Mouse (Mus musculus) Muller cell, postnatal 12 days (primary cell): ENCODE measurements at regions not wholly inside any gene's neighbourhood (a gene's known extent, or its start where the extent isn't known, plus 50 kb on each side); places are given as distances from the start of the nearest gene placed in this dataset.
A peak's percentile ranks its signal among the peaks of the same experiment; 100 is the strongest.

ENCODE experiments used
- DNase-seq: peaks from one replicate; pipeline ENCODE4 v3.0.0-alpha.2; 2015; ENCODE audit errors: inconsistent ontology term

DNA sequence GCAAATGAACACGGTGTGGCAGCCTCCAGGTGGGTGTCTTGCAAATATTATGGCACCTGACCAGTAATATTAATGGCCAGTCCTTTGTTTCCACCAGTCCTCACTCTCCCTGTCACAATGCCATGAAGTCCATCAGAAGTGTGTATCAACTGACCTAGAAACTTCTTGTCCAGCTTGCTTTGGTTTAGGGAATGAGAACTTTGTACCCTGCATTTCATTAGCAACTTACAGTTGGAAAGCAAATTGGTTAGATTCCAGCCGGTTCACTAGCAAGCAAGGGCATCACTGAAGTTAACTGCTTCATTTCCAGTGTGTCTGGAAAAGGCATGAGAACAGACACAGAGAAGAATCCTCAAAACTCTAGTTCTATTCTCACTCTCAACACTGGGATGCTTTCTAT is 178.1 kb upstream of the Lyplal1 start:
- peak; percentile 40 for DNase-seq

DNA sequence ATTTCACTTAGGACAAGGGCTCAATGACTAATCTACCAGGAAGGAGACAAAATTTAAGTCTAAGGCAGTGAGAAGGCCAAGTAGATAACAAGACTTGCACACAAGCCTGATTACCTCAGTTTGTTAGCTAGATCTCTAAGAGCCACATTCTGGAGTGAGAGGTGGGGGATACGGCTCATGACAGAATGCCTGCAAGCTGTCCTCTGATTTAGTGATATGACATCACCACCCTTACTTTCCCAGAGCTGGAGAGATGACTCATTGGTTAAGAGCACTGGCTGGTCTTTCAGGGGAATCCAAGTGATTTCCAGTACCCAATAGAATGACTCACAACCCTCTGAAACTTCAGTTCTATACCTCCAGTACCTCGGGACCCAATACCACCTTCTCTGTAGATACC is 177.5 kb upstream of the Lyplal1 start:
- peak; percentile 63 for DNase-seq

DNA sequence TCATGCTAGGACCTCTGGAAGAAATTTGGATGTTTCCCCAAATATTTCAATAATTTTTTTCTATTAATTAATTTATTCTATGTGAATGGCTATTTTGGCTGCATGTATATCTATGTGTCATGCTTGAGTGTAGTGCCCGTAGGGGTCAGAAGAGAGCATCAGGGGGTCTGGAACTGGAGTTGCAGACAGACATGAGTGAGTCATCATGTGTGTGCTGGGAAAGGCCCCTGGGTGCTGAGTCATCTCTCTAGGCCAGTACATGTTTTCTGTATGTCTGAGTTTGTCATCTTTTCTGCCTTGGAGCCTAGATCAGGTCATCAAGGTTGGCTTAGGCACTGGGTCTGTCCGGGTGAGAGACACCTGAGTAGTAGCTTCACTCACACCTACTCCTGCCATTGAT is 172.0 kb upstream of the Lyplal1 start:
- DNase-seq, result peak; percentile 52

DNA sequence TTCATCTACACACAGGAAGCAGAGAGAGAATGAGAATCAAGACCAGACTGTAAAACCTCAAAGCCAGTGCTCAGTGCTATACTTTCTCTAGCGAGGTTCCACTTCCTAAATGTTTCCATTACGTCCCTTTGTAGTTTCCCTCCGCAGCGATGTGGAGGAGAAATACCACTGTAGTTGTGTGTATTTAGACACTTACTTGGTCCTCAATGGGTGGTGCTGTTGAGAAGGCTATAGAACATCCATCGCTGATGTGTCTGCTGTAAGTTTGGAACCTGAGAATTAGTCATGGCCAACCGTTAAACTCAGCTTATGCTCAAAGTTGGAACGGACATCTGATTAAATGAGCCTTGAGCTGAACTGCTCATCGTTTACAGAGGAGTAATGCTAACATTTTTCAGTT is 170.7 kb upstream of the Lyplal1 start:
- no peak for DNase-seq

GRCm38 (mm10) chr1:186286401-186286800 is 169.3 kb upstream of the Lyplal1 start:
- peak; percentile 87 for DNase-seq

DNA sequence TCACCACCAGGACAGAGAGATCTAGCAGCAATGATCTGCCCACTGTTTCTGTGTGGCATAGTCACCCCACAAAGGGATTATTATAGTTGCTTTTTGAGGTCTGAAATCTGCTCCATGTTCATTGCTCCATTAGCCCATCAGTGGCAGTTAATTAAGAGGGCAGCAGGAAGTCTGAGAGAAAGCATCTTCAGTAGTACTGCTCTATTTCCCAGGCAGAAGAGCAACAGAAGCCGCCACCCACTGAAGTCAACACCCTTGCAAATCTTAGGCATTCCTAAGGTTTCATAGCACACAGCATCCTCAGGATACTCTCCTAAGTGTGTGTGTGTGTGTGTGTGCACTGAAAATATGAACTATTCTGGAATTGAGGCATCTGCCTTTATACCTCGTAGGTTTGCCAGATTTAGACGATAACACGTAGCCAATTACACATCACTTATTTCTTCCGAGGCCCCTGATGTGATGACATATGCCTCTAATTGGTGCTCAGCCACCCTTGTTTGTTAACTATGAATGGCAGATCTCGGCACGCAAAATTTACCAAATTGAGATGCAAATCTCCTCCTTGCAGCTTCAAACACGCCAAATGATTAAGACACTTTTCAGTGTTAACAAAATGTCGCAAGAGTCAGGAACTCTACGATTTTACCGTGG is 161.0 kb upstream of the Lyplal1 start:
- DNase-seq, result peak; percentile 66

GRCm38 (mm10) chr1:186271436-186271835 is 154.3 kb upstream of the Lyplal1 start:
- no peak for DNase-seq

GRCm38 (mm10) chr1:186267317-186267716 is 150.2 kb upstream of the Lyplal1 start:
- no peak for DNase-seq

DNA sequence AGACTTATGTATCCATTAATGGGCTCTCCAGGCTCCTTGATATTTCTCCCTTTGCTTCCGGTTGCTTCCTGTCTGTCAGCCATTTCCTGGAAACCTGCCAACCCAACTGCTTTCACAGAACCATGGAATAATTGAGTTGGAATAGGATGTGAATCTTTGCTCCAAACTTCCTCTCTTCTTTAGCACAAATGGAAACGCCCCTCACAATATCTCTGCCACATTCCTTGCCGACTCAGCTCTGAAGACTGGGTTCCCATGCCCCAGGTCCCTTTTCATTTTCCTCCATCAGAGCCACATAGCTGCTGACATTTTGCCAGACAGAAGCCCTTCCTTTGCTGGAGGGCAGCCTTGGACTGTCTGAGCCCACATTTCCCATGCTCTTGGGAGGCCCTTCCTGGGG is 147.5 kb upstream of the Lyplal1 start:
- no peak for DNase-seq

DNA sequence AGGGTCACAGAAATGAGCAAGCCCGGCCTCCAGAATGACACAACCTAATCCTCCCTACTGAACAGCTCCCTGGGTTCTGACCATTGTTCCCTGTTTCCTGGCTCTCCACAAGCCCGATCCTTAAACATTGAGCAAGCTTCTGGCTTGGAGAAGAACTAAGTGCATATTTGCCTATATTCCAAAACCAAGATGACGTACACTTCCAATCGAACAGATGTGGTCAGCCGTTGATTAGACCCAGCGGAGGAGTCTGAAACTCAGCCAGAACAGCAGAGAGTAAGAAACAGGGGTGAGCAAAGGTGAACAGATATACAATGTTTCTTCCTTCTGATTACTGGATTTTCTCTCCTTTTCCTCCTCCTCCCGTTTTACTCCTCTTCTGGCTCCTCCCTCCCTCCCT is 146.8 kb upstream of the Lyplal1 start:
- no peak for DNase-seq

DNA sequence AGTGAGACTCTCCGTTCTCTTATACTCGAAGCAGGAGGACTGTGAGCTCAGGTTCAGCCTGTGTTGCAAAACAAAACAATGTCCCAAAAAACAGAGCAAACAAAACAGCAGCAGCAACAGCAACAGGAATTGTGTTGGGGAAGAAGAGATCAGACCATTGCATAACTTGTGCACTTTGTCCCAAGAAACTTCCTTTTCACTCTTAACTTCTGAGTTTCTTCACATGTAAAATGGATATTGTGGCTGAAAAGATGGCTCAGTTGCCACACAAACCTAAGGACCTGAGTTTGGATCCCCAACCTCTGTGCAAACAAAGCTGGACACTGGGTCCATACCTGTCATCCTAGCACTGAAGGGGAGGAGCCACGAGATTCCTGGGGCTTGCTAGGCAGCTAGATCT is 146.1 kb upstream of the Lyplal1 start:
- no peak for DNase-seq

GRCm38 (mm10) chr1:186262040-186262439 is 144.9 kb upstream of the Lyplal1 start:
- DNase-seq, result no peak

DNA sequence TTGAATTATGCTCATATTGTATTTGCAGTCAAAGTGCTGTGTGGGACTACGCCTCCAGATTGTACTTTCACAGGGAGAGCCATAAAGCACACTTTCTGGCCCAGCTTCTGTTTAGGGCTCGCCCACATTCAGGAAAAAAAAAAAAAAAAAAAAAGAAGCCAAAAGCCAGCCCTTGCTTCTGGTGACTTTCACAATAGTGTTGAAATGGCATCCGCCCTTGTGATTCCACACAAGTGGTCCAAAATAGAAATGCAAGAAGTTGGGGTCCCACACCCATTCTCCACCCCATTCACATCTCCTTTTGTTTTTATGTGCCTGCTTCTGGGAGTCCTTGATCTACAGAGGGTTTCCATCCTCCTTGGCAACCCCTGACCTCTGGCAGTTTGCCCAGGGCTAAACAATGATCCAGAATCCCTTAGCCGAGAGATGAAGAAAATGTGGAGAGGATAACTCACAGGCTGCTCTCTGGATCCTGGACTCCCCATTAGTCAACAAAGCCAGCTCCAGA is 144.3 kb upstream of the Lyplal1 start:
- peak; percentile 62 for DNase-seq

DNA sequence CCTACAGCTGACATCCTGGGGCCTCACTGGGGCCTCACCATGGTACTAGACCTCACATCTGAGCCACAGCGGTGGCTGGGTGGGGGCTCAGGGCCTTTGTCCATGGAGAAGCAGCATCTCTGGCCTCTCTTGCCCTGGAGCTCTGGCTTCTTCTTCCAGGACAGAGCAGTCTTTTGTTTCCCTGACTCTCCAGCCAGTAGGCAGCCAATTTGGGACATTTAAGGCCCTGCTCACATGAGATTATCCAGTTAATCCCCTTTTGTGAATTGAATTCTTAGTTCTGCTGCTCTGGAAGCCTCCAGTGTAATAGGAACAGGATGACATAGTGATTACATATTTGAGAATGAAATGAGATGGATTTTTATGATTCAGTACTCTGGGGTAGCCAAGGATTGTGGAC is 140.5 kb upstream of the Lyplal1 start:
- peak; percentile 75 for DNase-seq

DNA sequence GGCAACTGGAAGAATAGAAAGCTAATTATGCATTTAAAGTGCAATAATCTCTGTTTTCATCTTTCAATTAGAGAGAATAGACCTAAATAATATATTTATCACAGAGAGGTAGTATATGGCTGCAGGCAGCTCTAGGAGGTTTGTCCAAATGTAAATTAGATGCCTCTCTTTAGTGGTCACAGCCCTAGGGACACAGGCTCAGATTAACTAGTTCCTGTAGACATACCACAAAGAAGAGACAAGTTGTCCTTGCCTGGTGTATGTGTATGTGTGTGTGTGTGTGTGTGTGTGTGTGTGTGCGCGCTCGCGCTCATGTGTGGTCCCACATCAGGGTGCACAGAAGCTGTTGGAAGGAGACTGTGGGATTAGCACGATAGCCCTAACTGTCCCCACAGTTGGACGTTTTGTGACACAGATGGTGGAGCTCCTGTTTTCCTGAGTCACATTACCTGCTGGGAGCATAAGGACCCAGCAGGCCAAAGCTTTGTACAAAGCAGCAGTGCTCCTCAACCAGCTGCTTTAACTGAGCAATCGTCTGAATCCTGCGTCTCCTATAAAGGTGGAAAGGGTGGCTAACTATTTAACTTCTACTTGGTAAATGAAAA is 138.5 kb upstream of the Lyplal1 start:
- DNase-seq, result no peak

DNA sequence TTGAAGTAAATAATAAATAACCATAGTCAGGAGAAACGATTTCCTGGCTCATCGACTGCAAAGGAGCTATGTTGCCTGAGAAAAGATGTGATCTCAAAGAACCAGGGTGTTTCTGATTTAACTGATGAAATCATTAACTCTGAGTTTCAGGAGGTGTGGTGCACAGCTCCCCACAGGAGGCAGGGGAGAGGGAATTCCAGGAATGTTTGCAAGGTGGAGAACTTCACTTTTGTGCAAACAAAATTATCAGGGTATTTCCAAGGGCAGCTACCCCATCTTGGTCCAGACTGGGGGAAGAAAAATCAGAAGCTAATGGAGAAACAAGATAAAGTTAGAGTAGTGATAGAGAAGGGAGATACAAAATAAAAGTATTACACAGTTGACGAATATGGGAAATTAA is 137.4 kb upstream of the Lyplal1 start:
- DNase-seq, result no peak

DNA sequence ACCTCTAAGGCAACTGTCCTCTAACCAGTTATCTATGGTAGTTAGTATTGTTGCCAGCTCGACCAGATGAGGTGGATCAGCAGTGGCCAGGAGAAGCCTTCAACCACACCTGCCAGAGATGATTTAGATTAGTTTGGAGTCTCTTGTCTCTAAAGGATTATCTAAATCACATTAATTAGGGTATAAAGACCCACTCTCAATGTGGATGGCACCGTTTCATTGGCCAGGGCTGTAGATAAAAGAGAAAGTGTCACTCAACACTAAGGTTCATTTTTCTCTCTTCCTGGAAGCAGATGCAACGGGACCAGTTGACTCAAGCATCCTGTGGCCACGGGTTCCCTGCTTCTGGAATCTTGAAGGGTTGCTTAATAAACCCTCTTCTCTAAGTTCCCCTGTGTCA is 135.4 kb upstream of the Lyplal1 start:
- no peak for DNase-seq

GRCm38 (mm10) chr1:186250316-186250715 is 133.2 kb upstream of the Lyplal1 start:
- DNase-seq, result peak; percentile 94

DNA sequence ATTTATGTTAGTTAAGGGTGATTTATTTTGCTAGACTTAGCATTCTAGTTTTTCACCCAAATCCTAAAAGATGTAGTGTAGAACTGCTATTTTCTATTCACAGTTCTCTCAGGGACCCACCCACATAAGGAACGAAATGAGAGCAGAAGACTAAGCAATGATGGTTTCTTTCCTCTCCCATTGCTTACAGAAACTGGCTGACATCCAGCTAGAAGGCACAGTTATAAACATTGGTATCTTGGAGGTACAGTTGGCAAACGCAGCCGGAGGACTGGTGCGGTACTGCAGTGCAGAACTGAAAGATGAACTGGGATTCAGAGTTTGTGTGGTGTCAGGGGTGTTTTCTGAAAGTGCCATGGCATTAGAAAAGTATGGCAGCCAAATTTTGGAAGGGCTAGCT is 132.1 kb upstream of the Lyplal1 start:
- no peak for DNase-seq

DNA sequence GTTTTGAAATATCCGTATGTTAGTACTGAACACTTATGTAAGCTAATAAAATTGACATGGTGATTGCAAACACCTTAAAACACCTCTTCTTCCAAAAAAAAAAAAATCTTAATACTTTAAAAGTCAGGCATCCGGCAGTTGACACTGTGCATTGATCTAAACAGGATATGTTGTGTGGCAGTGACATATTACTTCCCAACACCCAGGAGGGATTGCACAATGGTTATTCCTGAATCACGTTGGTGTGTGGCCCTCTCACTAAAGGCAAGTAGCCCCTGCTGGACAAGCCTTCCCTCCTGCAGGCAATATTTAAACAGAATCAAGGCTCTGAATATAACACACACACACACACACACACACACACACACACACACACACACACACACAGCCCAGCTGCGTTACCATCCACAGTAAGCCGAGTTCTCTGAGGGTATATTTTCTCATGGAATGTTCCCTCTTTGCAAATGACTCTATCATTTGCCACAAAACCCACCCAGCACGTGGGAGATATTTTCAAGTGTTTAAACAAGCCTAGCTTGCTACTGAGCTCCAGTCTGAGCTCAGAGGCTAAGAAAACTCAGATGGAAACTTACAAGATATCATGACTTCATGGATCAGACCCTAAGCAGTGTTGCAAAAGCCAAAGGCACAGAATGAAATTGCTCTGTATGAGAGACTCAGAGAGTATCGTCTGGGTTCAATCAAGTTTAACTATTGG is 128.8 kb upstream of the Lyplal1 start:
- DNase-seq, result no peak

DNA sequence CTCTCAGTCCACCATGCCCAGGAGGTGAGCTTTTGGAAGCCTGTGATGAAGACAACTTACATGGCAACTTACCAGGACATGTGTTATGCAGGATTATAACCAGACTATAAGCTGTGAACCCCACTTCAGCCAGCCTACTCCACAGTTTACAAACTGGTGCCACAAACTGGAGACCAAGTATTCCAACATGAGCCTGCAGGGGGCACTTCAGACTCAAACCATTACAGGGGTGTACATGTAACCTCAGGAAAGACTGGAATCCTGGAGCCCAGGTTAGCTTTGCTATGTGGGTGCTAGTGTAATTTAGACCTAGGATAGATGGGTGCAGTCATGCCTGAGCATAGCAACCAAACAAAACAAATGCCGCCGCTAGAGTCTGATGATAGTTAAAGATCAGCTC is 124.0 kb upstream of the Lyplal1 start:
- no peak for DNase-seq

- no peak for DNase-seq
Measured at GRCm38 (mm10) chr1:186237556-186237955, 120.4 kb upstream of the Lyplal1 start.
